Mouse (Mus musculus) ES-Bruce4 (cell line): ENCODE data around the gene Soat2. TPM values are rescaled to one million over a fixed set of nuclear protein-coding genes. Genes with fewer than 3 reads are reported as not detected.

ENCODE experiments used
- H3K27ac ChIP-seq: 2 replicates; pipeline ENCODE4 v1.5.1; 2012; ENCODE audit warnings: low read length, inconsistent platforms; ENCODE audit not compliant: insufficient read depth
- H3K27me3 ChIP-seq: 2 replicates; pipeline ENCODE4 v1.6.1; 2012; ENCODE audit warnings: mild to moderate bottlenecking, low read length, inconsistent platforms; ENCODE audit not compliant: control insufficient read depth, poor library complexity, insufficient read depth, severe bottlenecking
- H3K36me3 ChIP-seq: 2 replicates; pipeline ENCODE4 v1.6.1; 2012; ENCODE audit warnings: inconsistent platforms, mild to moderate bottlenecking, low read length, moderate library complexity; ENCODE audit not compliant: control insufficient read depth, poor library complexity, insufficient read depth, severe bottlenecking
- H3K4me1 ChIP-seq: one replicate; pipeline ENCODE4 v1.8.1; 2011; ENCODE audit warnings: low read length; ENCODE audit not compliant: control insufficient read depth, insufficient read depth
- H3K4me3 ChIP-seq: 2 replicates; pipeline ENCODE4 v1.5.1; 2011; ENCODE audit warnings: low read depth, mild to moderate bottlenecking, low read length
- H3K9ac ChIP-seq: 2 replicates; pipeline ENCODE4 v1.6.1; 2012; ENCODE audit warnings: low read depth, mild to moderate bottlenecking, inconsistent platforms; ENCODE audit not compliant: poor library complexity, severe bottlenecking
- H3K9me3 ChIP-seq: replicated peaks from 2 replicates; pipeline ENCODE4 v1.6.1; 2012; ENCODE audit warnings: mild to moderate bottlenecking, low read length, inconsistent platforms; ENCODE audit not compliant: control insufficient read depth, poor library complexity, insufficient read depth, severe bottlenecking
- CTCF ChIP-seq: IDR thresholded peaks from one replicate; pipeline ENCODE4 v1.8.1; 2011; ENCODE audit warnings: low read depth, low read length
- EP300 ChIP-seq: IDR thresholded peaks from 2 replicates; pipeline ENCODE4 v1.6.1; 2011; ENCODE audit warnings: low read depth, low read length; ENCODE audit not compliant: insufficient read depth
- POLR2A ChIP-seq: IDR thresholded peaks from one replicate; pipeline ENCODE4 v1.8.1; 2011; ENCODE audit warnings: low read length; ENCODE audit not compliant: insufficient read depth
- polyA plus RNA-seq: library from polyadenylated mRNA; stranded (reverse); fragments of >200 nt; gene quantifications from 2 replicates; pipeline ENCODE4 v1.2.4, GENCODE M21; 2011; ENCODE audit warnings: low read depth; ENCODE audit not compliant: missing spikeins, insufficient read depth, insufficient read length

The Soat2 gene
- polyA plus RNA-seq, 1 experiment: 0.45 TPM

DNA sequence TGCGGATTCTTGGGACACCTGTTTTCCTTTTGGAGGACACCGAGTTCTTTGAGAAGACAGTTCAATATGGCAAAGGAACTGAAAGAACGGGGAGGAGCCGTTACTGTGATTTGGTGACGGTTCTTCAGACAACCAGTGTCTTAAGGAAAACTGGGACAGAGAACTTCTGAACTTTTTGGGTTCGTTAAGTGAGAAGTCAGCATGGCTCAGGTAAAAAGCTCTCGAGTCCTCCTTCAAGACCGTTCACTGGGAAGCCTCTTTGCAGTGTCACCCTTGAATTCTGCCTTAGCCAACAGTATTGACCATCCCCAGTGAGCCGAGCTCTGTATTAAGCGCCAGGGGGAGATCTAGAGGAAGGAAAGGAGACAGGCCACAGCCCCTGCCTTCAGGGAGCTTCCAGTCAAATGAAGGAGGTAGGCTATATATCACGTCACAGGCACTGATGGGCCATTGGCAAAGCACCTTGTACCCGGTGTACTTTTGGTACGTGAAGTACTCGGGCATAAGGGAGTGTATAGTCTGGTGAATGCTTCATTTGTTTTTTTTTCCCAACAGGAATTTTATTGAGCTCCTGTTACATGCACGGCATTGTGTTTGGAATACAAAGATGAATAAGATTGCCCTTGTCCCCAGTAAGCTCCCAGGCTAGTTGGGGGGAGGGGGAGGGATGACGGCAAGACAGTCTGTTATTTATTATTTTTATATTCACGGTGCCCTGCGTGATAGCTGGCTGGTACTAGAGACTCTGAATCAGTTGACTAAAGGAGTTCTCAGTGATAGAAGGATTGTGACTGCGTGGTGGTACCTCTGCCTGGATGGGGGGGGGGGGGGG is 54.6 kb downstream of the Soat2 start, which contains the start of gene Csad:
Csad (minus strand) TSS at position 51 of the 832 bp plus-strand sequence.
- Histone ChIP-seq H3K27ac (peak within 1 kb of the TSS; percentile 77), H3K9ac (peak within 1 kb of the TSS; percentile 97), H3K4me3 (peak within 1 kb of the TSS; percentile 67), H3K27me3 (no peaks in the 10 kb centered on the region), H3K36me3 (peaks cover 26% of the 10 kb centered on the region), H3K9me3 (no peaks in the 10 kb centered on the region), H3K4me1 (peaks cover 11% of the 10 kb centered on the region)
- TF ChIP-seq CTCF (no peak), POLR2A (no peak), EP300 (no peak)

DNA sequence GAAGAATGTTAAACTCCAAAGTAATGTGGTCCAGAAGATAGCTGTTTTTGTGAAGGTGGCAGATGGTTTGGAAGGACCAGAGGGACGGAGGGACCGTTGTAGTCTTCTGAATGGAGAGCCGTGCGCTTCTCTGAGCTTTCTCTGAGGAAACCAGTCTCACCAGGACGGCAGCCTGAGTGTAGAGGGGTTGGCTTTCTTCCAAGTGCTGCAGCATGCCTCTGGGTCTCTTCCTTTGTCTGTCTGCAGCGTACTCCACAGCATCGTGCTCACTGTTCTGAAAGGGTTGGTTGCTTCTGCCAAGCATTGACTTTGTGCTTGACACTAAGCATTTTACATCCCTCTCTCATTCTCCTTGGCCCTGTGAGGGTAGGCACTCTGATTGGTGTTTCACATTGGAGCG is 55.5 kb downstream of the Soat2 start:
- H3K27me3 ChIP-seq: no peaks in the 10 kb centered on the region
- H3K9me3 ChIP-seq: no peaks in the 10 kb centered on the region
- H3K9ac ChIP-seq: peak overlapping the region; percentile 6
- peaks cover 26% of the 10 kb centered on the region for H3K36me3 ChIP-seq
- peaks cover 15% of the 10 kb centered on the region for H3K4me1 ChIP-seq
- TF ChIP-seq POLR2A: no peak
- no peak for TF ChIP-seq EP300
- TF ChIP-seq CTCF: no peak
- H3K27ac ChIP-seq: 0 out of 2 replicates have a peak overlapping the region, but pooled peaks have one; percentile 30
- peak overlapping the region; percentile 30 for H3K4me3 ChIP-seq

DNA sequence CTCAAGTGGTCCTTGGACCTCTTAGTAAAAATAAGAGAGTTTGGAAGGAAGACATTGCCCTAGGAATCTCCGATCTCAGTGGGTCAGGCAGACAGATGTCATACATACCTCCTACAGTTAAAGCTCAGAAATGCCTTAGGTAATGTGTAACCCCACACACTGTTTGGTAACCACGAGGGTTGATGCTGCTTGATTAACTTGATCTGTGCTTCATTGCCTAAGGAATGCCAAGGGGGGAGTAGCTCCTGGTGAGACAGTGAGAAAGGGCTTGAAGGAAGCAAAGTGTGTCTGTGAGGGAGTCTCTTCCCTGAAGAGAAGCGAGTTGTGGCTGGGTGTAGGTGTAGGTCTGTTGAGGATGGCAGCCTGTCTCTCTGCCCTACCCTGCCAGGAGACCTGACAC is 57.0 kb downstream of the Soat2 start:
- no peaks in the 10 kb centered on the region for H3K27me3 ChIP-seq
- no peaks in the 10 kb centered on the region for H3K9me3 ChIP-seq
- H3K27ac ChIP-seq: no peak overlapping the region
- TF ChIP-seq EP300 (no peak), POLR2A (no peak), CTCF (no peak)
- H3K9ac ChIP-seq: no peak overlapping the region
- H3K36me3 ChIP-seq: peaks cover 26% of the 10 kb centered on the region
- no peak overlapping the region for H3K4me3 ChIP-seq
- peaks cover 16% of the 10 kb centered on the region for H3K4me1 ChIP-seq

DNA sequence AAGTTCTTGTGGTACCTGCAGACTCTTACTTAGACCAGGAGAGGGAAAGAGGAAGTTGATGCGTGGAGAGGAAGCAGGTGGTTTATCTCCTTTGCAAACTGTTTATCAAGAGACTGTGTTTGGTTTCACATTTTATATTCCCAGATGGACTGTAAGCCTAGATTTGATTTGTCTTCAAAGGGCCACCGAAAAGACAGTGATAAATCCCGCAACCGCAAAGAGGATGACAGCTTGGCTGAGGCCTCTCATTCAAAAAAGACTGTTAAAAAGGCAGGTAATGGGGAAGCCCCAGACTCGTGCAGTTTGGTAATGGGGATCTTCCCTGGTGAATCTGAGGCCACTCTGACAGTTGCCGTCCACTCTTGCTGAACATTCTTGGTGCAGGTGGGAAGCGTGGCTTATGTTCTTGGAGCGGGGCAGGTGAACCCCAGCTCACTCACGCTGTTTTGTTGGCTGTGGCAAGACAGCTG is 57.8 kb downstream of the Soat2 start:
- no peak overlapping the region for H3K27ac ChIP-seq
- peaks cover 21% of the 10 kb centered on the region for H3K4me1 ChIP-seq
- H3K36me3 ChIP-seq: peaks cover 34% of the 10 kb centered on the region
- H3K27me3 ChIP-seq: no peaks in the 10 kb centered on the region
- no peak overlapping the region for H3K4me3 ChIP-seq
- no peaks in the 10 kb centered on the region for H3K9me3 ChIP-seq
- no peak for TF ChIP-seq POLR2A
- no peak for TF ChIP-seq EP300
- TF ChIP-seq CTCF: no peak
- no peak overlapping the region for H3K9ac ChIP-seq

DNA sequence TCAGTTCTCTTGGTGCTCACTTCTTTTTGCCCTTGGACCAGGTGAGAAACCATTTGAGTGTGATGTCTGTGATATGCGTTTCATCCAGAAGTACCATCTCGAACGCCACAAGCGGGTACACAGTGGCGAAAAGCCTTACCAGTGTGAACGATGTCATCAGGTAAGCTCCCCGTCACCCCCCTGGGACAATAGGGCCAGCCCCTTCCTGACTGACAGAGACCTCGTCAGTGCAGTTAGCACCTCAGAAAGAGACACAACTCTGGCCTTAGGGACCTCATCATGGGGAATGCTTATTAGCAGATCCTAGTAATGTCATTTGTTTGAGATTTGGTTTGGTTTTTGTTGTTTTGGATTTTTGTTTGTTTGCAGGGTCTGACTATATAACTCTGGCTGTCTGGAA is 58.8 kb downstream of the Soat2 start:
- Histone ChIP-seq H3K9me3 (no peaks in the 10 kb centered on the region), H3K4me1 (peaks cover 25% of the 10 kb centered on the region), H3K27ac (0 out of 2 replicates have a peak overlapping the region, but pooled peaks have one; percentile 7), H3K9ac (no peak overlapping the region), H3K4me3 (no peak overlapping the region), H3K36me3 (peaks cover 37% of the 10 kb centered on the region), H3K27me3 (no peaks in the 10 kb centered on the region)
- TF ChIP-seq POLR2A (no peak), CTCF (no peak), EP300 (no peak)

DNA sequence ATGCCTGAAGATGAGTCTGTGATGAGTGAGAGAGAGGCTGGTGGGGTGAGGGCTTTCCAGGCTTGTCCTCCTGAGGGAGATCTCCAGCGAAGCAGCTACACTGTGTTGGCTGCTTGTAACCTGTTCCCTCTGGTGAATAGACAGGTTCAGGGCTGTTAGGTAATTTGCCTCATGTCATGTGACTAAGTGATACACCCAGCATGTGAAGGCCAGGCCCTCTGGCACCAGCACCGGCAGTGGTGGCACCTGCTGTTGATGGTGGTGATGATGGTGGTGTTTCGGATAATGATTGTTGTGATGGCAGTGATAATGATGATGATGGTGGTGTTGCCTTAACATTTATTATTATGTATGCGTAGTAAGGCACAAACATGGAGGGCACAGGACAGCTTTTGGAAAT is 60.5 kb downstream of the Soat2 start:
- Histone ChIP-seq H3K36me3 (peaks cover 30% of the 10 kb centered on the region), H3K27ac (peak overlapping the region; percentile 65), H3K9ac (peak overlapping the region; percentile 7; the same call in 1 of the 2 replicates), H3K27me3 (no peaks in the 10 kb centered on the region), H3K4me1 (peaks cover 29% of the 10 kb centered on the region), H3K4me3 (peak overlapping the region; percentile 27; the same call in 1 of the 2 replicates), H3K9me3 (no peaks in the 10 kb centered on the region)
- TF ChIP-seq EP300 (peak; percentile 78), CTCF (no peak)
